13 mouse cellular contexts compared by ENCODE assay signal in the genomic region with DNA sequence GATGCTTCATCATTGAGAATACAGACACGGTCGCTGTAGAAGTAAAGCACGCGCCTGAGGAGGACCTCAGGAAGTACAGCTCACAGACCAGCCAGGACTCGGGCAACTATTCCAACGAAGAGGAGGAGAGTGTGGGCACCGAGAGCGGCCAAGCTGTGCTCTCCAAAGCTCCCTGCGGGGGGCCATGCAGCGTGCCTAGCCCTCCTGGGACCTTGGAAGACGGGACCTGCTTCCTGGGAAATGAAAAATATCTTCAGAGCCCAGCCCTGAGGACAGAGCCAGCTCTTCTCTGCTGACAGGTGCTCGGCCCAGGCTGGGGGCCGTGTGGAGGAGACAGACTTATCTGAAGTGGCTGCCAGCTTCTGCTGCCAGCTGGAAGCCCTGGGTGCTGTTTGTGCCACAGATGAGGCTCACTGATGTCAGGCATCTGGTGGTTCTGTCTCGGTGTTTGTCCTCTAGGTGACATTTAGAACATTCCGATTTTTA. TPM values are rescaled to one million over a fixed set of nuclear protein-coding genes. Genes with fewer than 3 reads are reported as not detected.
DNase-seq lines count a peak whose midpoint lies in the region; ATAC-seq and TF ChIP-seq lines count a peak whose summit lies in the region.
"Had no signal": no experiment of that assay in that cellular context is flagged by ENCODE, and none has a peak within 500 bp of the region (broad histone marks: within the 10 kb centered on the region; RNA-seq: fewer than 3 reads in every experiment).

No protein-coding gene starts in this region.

- H3K36me3 ChIP-seq in hindbrain, postnatal 0 days (ENCODE audit: insufficient read depth, low read length) = peaks cover 65% of the 10 kb centered on the region
- peaks cover 78% of the 10 kb centered on the region for H3K36me3 ChIP-seq in hindbrain, embryonic 13.5 days

- peak; percentile 47 for ATAC-seq in hindbrain, postnatal 0 days
- ATAC-seq in hindbrain, embryonic 13.5 days (ENCODE audit: low FRiP score) = no peak

- TF ChIP-seq POLR2A in cerebellum, adult 2 months (IDR thresholded peaks at IDR 0.05; ENCODE audit: borderline replicate concordance, insufficient read depth, low read length) = no peak

- no peak overlapping the region for H3K4me2 ChIP-seq in hindbrain, postnatal 0 days (ENCODE audit: low read depth, low read length)
- H3K4me2 ChIP-seq in hindbrain, embryonic 13.5 days = no peak overlapping the region
- H3K4me2 ChIP-seq: heart, embryonic 15.5 days; lung, embryonic 14.5 days had no signal

- no peak overlapping the region for H3K4me3 ChIP-seq in hindbrain, postnatal 0 days (ENCODE audit: low read length)
- H3K4me3 ChIP-seq in hindbrain, embryonic 13.5 days = no peak overlapping the region
- no peak overlapping the region for H3K4me3 ChIP-seq in cerebellum, adult 2 months (replicated peaks; ENCODE audit: insufficient read depth, low read depth, low read length)
- H3K4me3 ChIP-seq: erythroblast, embryonic 14.5 days; heart, embryonic 15.5 days had no signal

- H3K4me1 ChIP-seq in hindbrain, postnatal 0 days (ENCODE audit: insufficient read depth, low read length) = no peaks in the 10 kb centered on the region
- no peaks in the 10 kb centered on the region for H3K4me1 ChIP-seq in hindbrain, embryonic 13.5 days (replicated peaks)
- H3K4me1 ChIP-seq in cerebellum, adult 2 months (ENCODE audit: control insufficient read depth, insufficient read depth, low read length) = peaks cover 33% of the 10 kb centered on the region

- 78% methylated on average over 15 of the region's 15 CpGs for WGBS in hindbrain, postnatal 0 days
- 90% methylated on average over 15 of the region's 15 CpGs for WGBS in hindbrain, embryonic 13.5 days
- 10% methylated on average over 15 of the region's 15 CpGs for WGBS in cerebellum, adult 2 months

- no peak overlapping the region for H3K9ac ChIP-seq in hindbrain, postnatal 0 days (replicated peaks; ENCODE audit: low read length)
- H3K9ac ChIP-seq in hindbrain, embryonic 13.5 days = no peak overlapping the region
- H3K9ac ChIP-seq: heart, embryonic 15.5 days; lung, embryonic 14.5 days had no signal

- peak; percentile 46 for DNase-seq in hindbrain, postnatal 0 days (ENCODE audit: low spot score)
- DNase-seq in cerebellum, adult 2 months = peak; percentile 61 to 66
- peak; percentile 81 for DNase-seq in gastrocnemius, adult 18-20 months (ENCODE audit: low spot score)
- peak; percentile 70 to 72 for DNase-seq in layer of hippocampus, postnatal 10 days (ENCODE audit: low spot score in 2 of 2)
- DNase-seq in right cerebral cortex, postnatal 4 days = no peak
- no peak for DNase-seq in urinary bladder, adult 18-20 months (ENCODE audit: low spot score in 2 of 2)
- DNase-seq: adrenal gland, postnatal 36 days; kidney, adult 8-10 months; lung, embryonic 14.5 days; thymus, postnatal 14 days had no signal

- H3K27me3 ChIP-seq in hindbrain, postnatal 0 days (ENCODE audit: insufficient read depth, low read length) = no peaks in the 10 kb centered on the region
- H3K27me3 ChIP-seq in hindbrain, embryonic 13.5 days = no peaks in the 10 kb centered on the region
- no peaks in the 10 kb centered on the region for H3K27me3 ChIP-seq in cerebellum, adult 2 months (ENCODE audit: control insufficient read depth, insufficient read depth, low read length)
- H3K27me3 ChIP-seq: heart, embryonic 15.5 days had no signal

- no peak overlapping the region for H3K27ac ChIP-seq in hindbrain, postnatal 0 days
- H3K27ac ChIP-seq in hindbrain, embryonic 13.5 days = no peak overlapping the region
- H3K27ac ChIP-seq in cerebellum, adult 2 months (ENCODE audit: insufficient read depth, low read length) = peak overlapping the region; percentile 78
- H3K27ac ChIP-seq: heart, embryonic 15.5 days had no signal

- no peaks in the 10 kb centered on the region for H3K9me3 ChIP-seq in hindbrain, postnatal 0 days (ENCODE audit: low read length)
- H3K9me3 ChIP-seq in hindbrain, embryonic 13.5 days = no peaks in the 10 kb centered on the region
- H3K9me3 ChIP-seq: heart, embryonic 15.5 days had no signal

- TF ChIP-seq CTCF in hindbrain, postnatal 0 days (IDR thresholded peaks at IDR 0.05; ENCODE audit: low read depth) = no peak
- TF ChIP-seq CTCF in cerebellum, adult 2 months (IDR thresholded peaks at IDR 0.05; ENCODE audit: borderline replicate concordance, insufficient read depth, low read depth, low read length) = no peak

RNA-seq across cellular contexts. Expression of gene Ifnar1, which starts 20.1 kb away (rescaled TPM):
- total RNA-seq in hindbrain, postnatal 0 days (2014; rRNA removed) = 53.1 and 60.5 TPM in 2 replicates
- polyA plus RNA-seq in hindbrain, postnatal 0 days (2015; fragmentation: Nextera tagmentation; extraction: Ambion mirVana) = 33.6 and 34.1 TPM in 2 replicates
- polyA plus RNA-seq in hindbrain, embryonic 13.5 days (2015; fragmentation: Nextera tagmentation; extraction: Ambion mirVana) = 48.4 and 53.5 TPM in 2 replicates
- 31.7 and 32.2 TPM in 2 replicates for polyA plus RNA-seq in cerebellum, adult 2 months (2012; rRNA removed)
- 10 to 100 TPM in 1 of 2 experiments, 1 to 10 TPM in 1; 9.8 to 12.2 TPM for total RNA-seq in gastrocnemius, adult 18-20 months (2021)
- total RNA-seq in layer of hippocampus, postnatal 10 days (2021) = 10 to 100 TPM; 63.7 to 70.6 TPM

RNA-seq across cellular contexts. Expression of gene Ifngr2, which starts 41.7 kb away (rescaled TPM):
- total RNA-seq in hindbrain, postnatal 0 days (2014; rRNA removed) = 53.1 and 68.4 TPM in 2 replicates
- 131 and 140 TPM in 2 replicates for polyA plus RNA-seq in hindbrain, postnatal 0 days (2015; fragmentation: Nextera tagmentation; extraction: Ambion mirVana)
- 72.1 and 73.0 TPM in 2 replicates for polyA plus RNA-seq in hindbrain, embryonic 13.5 days (2015; fragmentation: Nextera tagmentation; extraction: Ambion mirVana)
- polyA plus RNA-seq in cerebellum, adult 2 months (2012; rRNA removed) = 33.9 and 34.5 TPM in 2 replicates
- total RNA-seq in gastrocnemius, adult 18-20 months (2021) = 10 to 100 TPM; 52.7 to 61.5 TPM
- total RNA-seq in layer of hippocampus, postnatal 10 days (2021) = 100 to 1,000 TPM in 1 of 2 experiments, 10 to 100 TPM in 1; 73.3 to 106 TPM

Comparison
In these comparisons a context has a peak if more than half of its experiments do, and no peak if none do; other contexts are left out.
1. DNase-seq: peak in hindbrain, postnatal 0 days (single experiment), cerebellum, adult 2 months (2 of 2), gastrocnemius, adult 18-20 months (single experiment) and layer of hippocampus, postnatal 10 days (2 of 2); none in right cerebral cortex, postnatal 4 days (single experiment) and urinary bladder, adult 18-20 months (0 of 2).